Mouse (Mus musculus) myocyte (in vitro differentiated cells): ENCODE measurements around the gene Gata1. TPM values are rescaled to one million over a fixed set of nuclear protein-coding genes. Genes with fewer than 3 reads are reported as not detected.
"Not testable (repeated sequence)": the region's sequence is repeated elsewhere in the genome, so short reads cannot be mapped to it uniquely, and the experiment has no call there.

Experiments
- H3K27me3 ChIP-seq: one replicate; pipeline ENCODE4 v1.6.1; 2011; ENCODE audit not compliant: control insufficient read depth, insufficient read depth, insufficient read length
- H3K36me3 ChIP-seq: one replicate; pipeline ENCODE4 v1.6.1; 2011; ENCODE audit not compliant: control insufficient read depth, insufficient read depth
- H3K4me2 ChIP-seq: one replicate; pipeline ENCODE4 v1.6.1; 2011; ENCODE audit warnings: low read depth, control low read depth
- H3K4me3 ChIP-seq: one replicate; pipeline ENCODE4 v1.5.1; 2011; ENCODE audit warnings: mild to moderate bottlenecking, control low read depth, moderate library complexity
- H3K79me2 ChIP-seq: one replicate; pipeline ENCODE4 v1.6.1; 2011; ENCODE audit not compliant: control insufficient read depth, insufficient read depth
- H3ac ChIP-seq: one replicate; pipeline ENCODE4 v1.6.1; 2011; ENCODE audit not compliant: control insufficient read depth, insufficient read length
- CEBPB ChIP-seq: IDR thresholded peaks from 2 replicates; pipeline ENCODE4 v1.6.1; 2011; ENCODE audit warnings: mild to moderate bottlenecking, moderate library complexity; ENCODE audit not compliant: poor library complexity, insufficient read depth, severe bottlenecking
- E2F4 ChIP-seq: IDR thresholded peaks from one replicate; pipeline ENCODE4 v1.6.1; 2011; ENCODE audit warnings: mild to moderate bottlenecking, control low read depth, moderate library complexity; ENCODE audit not compliant: insufficient read depth
- MAX ChIP-seq: IDR thresholded peaks from one replicate; pipeline ENCODE4 v1.6.1; 2011; ENCODE audit warnings: low read depth, mild to moderate bottlenecking, control low read depth
- MYOD1 ChIP-seq, 3 experiments: IDR thresholded peaks; one replicate each; pipeline ENCODE4 v1.6.1; 2011; ENCODE audit warnings: control low read depth in 2 of 3, low read depth in 2 of 3, mild to moderate bottlenecking in 2 of 3, moderate library complexity in 1 of 3; ENCODE audit not compliant: insufficient read length in 2 of 3, control insufficient read depth in 1 of 3
- MYOG ChIP-seq, 3 experiments: IDR thresholded peaks; one replicate each; pipeline ENCODE4 v1.6.1; 2011; ENCODE audit warnings: control low read depth in 2 of 3, low read depth in 2 of 3, mild to moderate bottlenecking in 2 of 3; ENCODE audit not compliant: insufficient read length in 2 of 3, control insufficient read depth in 1 of 3, insufficient read depth in 1 of 3
- POLR2A ChIP-seq: IDR thresholded peaks from one replicate; pipeline ENCODE4 v1.6.1; 2011; ENCODE audit warnings: low read depth, mild to moderate bottlenecking, control low read depth, moderate library complexity; ENCODE audit not compliant: insufficient read length
- POLR2AphosphoS2 ChIP-seq: IDR thresholded peaks from one replicate; pipeline ENCODE4 v1.6.1; 2011; ENCODE audit warnings: low read depth, control low read depth; ENCODE audit not compliant: insufficient read length
- REST ChIP-seq: IDR thresholded peaks from one replicate; pipeline ENCODE4 v1.6.1; 2011; ENCODE audit warnings: mild to moderate bottlenecking, control low read depth, moderate library complexity; ENCODE audit not compliant: insufficient read depth, insufficient read length
- SRF ChIP-seq: IDR thresholded peaks from one replicate; pipeline ENCODE4 v1.6.1; 2011; ENCODE audit warnings: low read depth; ENCODE audit not compliant: control insufficient read depth, insufficient read length
- TCF12 ChIP-seq: IDR thresholded peaks from one replicate; pipeline ENCODE4 v1.6.1; 2011; ENCODE audit warnings: mild to moderate bottlenecking, control low read depth; ENCODE audit not compliant: poor library complexity, insufficient read depth, severe bottlenecking
- TCF3 ChIP-seq: IDR thresholded peaks from one replicate; pipeline ENCODE4 v1.6.1; 2011; ENCODE audit warnings: low read depth, control low read depth; ENCODE audit not compliant: insufficient read length
- USF1 ChIP-seq: IDR thresholded peaks from one replicate; pipeline ENCODE4 v1.6.1; 2011; ENCODE audit warnings: low read depth, mild to moderate bottlenecking, control low read depth, moderate library complexity
- polyA plus RNA-seq: library from polyadenylated mRNA; unstranded; fragments of >200 nt; fragmentation: generic; extraction: Trizol; gene quantifications from one replicate; pipeline ENCODE4 v1.2.1, GENCODE M21; 2012; ENCODE audit warnings: missing spikeins

Gene Gata1
- polyA plus RNA-seq, 1 experiment: not detected

GRCm38 (mm10) chrX:8017142-8017541, 39.3 kb upstream of the Gata1 start:
- Histone ChIP-seq H3K79me2 (no peaks in the 10 kb centered on the region), H3ac (no peak overlapping the region), H3K4me3 (no peak overlapping the region), H3K36me3 (no peaks in the 10 kb centered on the region), H3K4me2 (peak overlapping the region; percentile 36), H3K27me3 (no peaks in the 10 kb centered on the region)
- TF ChIP-seq MYOG (IDR thresholded peaks at IDR 0.05; ENCODE audit: control insufficient read depth in 1 of 3, insufficient read depth in 1 of 3, insufficient read length in 2 of 3, low read depth in 2 of 3): no peak
- TF ChIP-seq TCF12: no peak
- TF ChIP-seq MAX: no peak
- no peak for TF ChIP-seq SRF
- no peak for TF ChIP-seq MYOD1 (IDR thresholded peaks at IDR 0.05; ENCODE audit: control insufficient read depth in 1 of 3, insufficient read length in 2 of 3, low read depth in 2 of 3)
- TF ChIP-seq POLR2A: no peak
- TF ChIP-seq POLR2AphosphoS2: no peak
- no peak for TF ChIP-seq REST
- TF ChIP-seq USF1: no peak

GRCm38 (mm10) chrX:8015675-8016074, 37.8 kb upstream of the Gata1 start:
- H3K36me3 ChIP-seq, H3K4me2 ChIP-seq, H3ac ChIP-seq, H3K4me3 ChIP-seq, H3K79me2 ChIP-seq, H3K27me3 ChIP-seq: not testable (repeated sequence)

GRCm38 (mm10) chrX:8013569-8014314, 35.9 kb upstream of the Gata1 start:
- no peak overlapping the region for H3K4me3 ChIP-seq
- TF ChIP-seq TCF12 (no peak), CEBPB (no peak), MYOG (IDR thresholded peaks at IDR 0.05; ENCODE audit: control insufficient read depth in 1 of 3, insufficient read depth in 1 of 3, insufficient read length in 2 of 3, low read depth in 2 of 3) (no peak), MAX (no peak), MYOD1 (IDR thresholded peaks at IDR 0.05; ENCODE audit: control insufficient read depth in 1 of 3, insufficient read length in 2 of 3, low read depth in 2 of 3) (no peak), REST (no peak), USF1 (no peak), TCF3 (no peak), POLR2AphosphoS2 (no peak), E2F4 (no peak), POLR2A (no peak), SRF (no peak)
- H3K36me3 ChIP-seq: no peaks in the 10 kb centered on the region
- H3K27me3 ChIP-seq: no peaks in the 10 kb centered on the region
- no peak overlapping the region for H3K4me2 ChIP-seq
- H3ac ChIP-seq: no peak overlapping the region
- H3K79me2 ChIP-seq: no peaks in the 10 kb centered on the region

GRCm38 (mm10) chrX:8013157-8013556, 35.3 kb upstream of the Gata1 start:
- H3K79me2 ChIP-seq: no peaks in the 10 kb centered on the region
- no peaks in the 10 kb centered on the region for H3K27me3 ChIP-seq
- no peak overlapping the region for H3ac ChIP-seq
- no peaks in the 10 kb centered on the region for H3K36me3 ChIP-seq
- H3K4me3 ChIP-seq: no peak overlapping the region
- no peak for TF ChIP-seq MYOG (IDR thresholded peaks at IDR 0.05; ENCODE audit: control insufficient read depth in 1 of 3, insufficient read depth in 1 of 3, insufficient read length in 2 of 3, low read depth in 2 of 3)
- TF ChIP-seq USF1: no peak
- no peak for TF ChIP-seq TCF12
- H3K4me2 ChIP-seq: no peak overlapping the region

- not testable (repeated sequence) for H3ac ChIP-seq, H3K36me3 ChIP-seq, H3K4me3 ChIP-seq, H3K27me3 ChIP-seq, H3K79me2 ChIP-seq, H3K4me2 ChIP-seq
These were observed 31.5 kb upstream of the Gata1 start for GRCm38 (mm10) chrX:8009356-8009755.

- Histone ChIP-seq H3K4me3 (no peak overlapping the region), H3K79me2 (no peaks in the 10 kb centered on the region), H3K27me3 (no peaks in the 10 kb centered on the region), H3ac (no peak overlapping the region), H3K36me3 (no peaks in the 10 kb centered on the region), H3K4me2 (no peak overlapping the region)
- no peak for TF ChIP-seq SRF
- no peak for TF ChIP-seq POLR2AphosphoS2
- no peak for TF ChIP-seq TCF12
These were observed 30.7 kb upstream of the Gata1 start for GRCm38 (mm10) chrX:8008543-8008942.
